Mouse (Mus musculus): ENCODE measurements around the gene Rasal1. TPM values are rescaled to one million over a fixed set of nuclear protein-coding genes. Genes with fewer than 3 reads are reported as not detected.

The Rasal1 gene
- polyA plus RNA-seq, 1 experiment from 2014 or later: not detected

- Histone ChIP-seq H3K36me3 (ENCODE audit: inconsistent target) (no peaks in the 10 kb centered on the region), H3K79me2 (ENCODE audit: inconsistent target) (no peaks in the 10 kb centered on the region), H3K4me3 (ENCODE audit: inconsistent target) (no peak overlapping the region), H3K27ac (no peak overlapping the region)
- WGBS (ENCODE audit: missing documents): 55% methylated on average over 6 of the region's 6 CpGs
These were observed 55.8 kb downstream of the Rasal1 start for GRCm38 (mm10) chr5:120704421-120704820.

- H3K4me3 ChIP-seq (ENCODE audit: inconsistent target): no peak overlapping the region
- no peak overlapping the region for H3K27ac ChIP-seq
These were observed 57.9 kb downstream of the Rasal1 start for GRCm38 (mm10) chr5:120706541-120706940.

GRCm38 (mm10) chr5:120706976-120707375 lies 58.4 kb downstream of the Rasal1 start:
- H3K79me2 ChIP-seq (ENCODE audit: inconsistent target): no peaks in the 10 kb centered on the region
- no peaks in the 10 kb centered on the region for H3K36me3 ChIP-seq (ENCODE audit: inconsistent target)
- no peak overlapping the region for H3K4me3 ChIP-seq (ENCODE audit: inconsistent target)
- 65% methylated on average over 13 of the region's 13 CpGs for WGBS (ENCODE audit: missing documents)
- H3K27ac ChIP-seq: no peak overlapping the region

More at GRCm38 (mm10) chr5:120706541-120706940, 57.9 kb downstream of the Rasal1 start:
- Histone ChIP-seq H3K36me3 (ENCODE audit: inconsistent target) (no peaks in the 10 kb centered on the region), H3K79me2 (ENCODE audit: inconsistent target) (no peaks in the 10 kb centered on the region)
- WGBS (ENCODE audit: missing documents): 7% methylated on average over 14 of the region's 16 CpGs

GRCm38 (mm10) chr5:120710161-120710825 lies 61.7 kb downstream of the Rasal1 start:
- no peak overlapping the region for H3K4me3 ChIP-seq (ENCODE audit: inconsistent target)
- H3K27ac ChIP-seq: no peak overlapping the region
- H3K79me2 ChIP-seq (ENCODE audit: inconsistent target): no peaks in the 10 kb centered on the region
- WGBS (ENCODE audit: missing documents): 13% methylated on average over 40 of the region's 40 CpGs
- H3K36me3 ChIP-seq (ENCODE audit: inconsistent target): no peaks in the 10 kb centered on the region

GRCm38 (mm10) chr5:120710826-120711248 lies 62.2 kb downstream of the Rasal1 start:
- Histone ChIP-seq H3K4me3 (ENCODE audit: inconsistent target) (no peak overlapping the region), H3K27ac (no peak overlapping the region), H3K79me2 (ENCODE audit: inconsistent target) (no peaks in the 10 kb centered on the region), H3K36me3 (ENCODE audit: inconsistent target) (no peaks in the 10 kb centered on the region)
- 4% methylated on average over 28 of the region's 34 CpGs for WGBS (ENCODE audit: missing documents)

- Histone ChIP-seq H3K4me3 (ENCODE audit: inconsistent target) (no peak overlapping the region), H3K79me2 (ENCODE audit: inconsistent target) (no peaks in the 10 kb centered on the region), H3K36me3 (ENCODE audit: inconsistent target) (no peaks in the 10 kb centered on the region), H3K27ac (no peak overlapping the region)
- WGBS (ENCODE audit: missing documents): under 1% methylated on average over 43 of the region's 43 CpGs
These were observed 62.8 kb downstream of the Rasal1 start for GRCm38 (mm10) chr5:120711416-120711815.

- Histone ChIP-seq H3K27ac (no peak within 1 kb of the TSS), H3K79me2 (ENCODE audit: inconsistent target) (no peaks in the 10 kb centered on the region), H3K36me3 (ENCODE audit: inconsistent target) (no peaks in the 10 kb centered on the region), H3K4me3 (ENCODE audit: inconsistent target) (no peak within 1 kb of the TSS)
- 48% methylated on average over 3 of the region's 3 CpGs for WGBS (ENCODE audit: missing documents)
These were observed 63.2 kb downstream of the Rasal1 start, which contains the start of gene Dtx1 for GRCm38 (mm10) chr5:120711827-120712226. Dtx1 (minus strand) TSS chr5:120711927.

GRCm38 (mm10) chr5:120712721-120713120 lies 64.1 kb downstream of the Rasal1 start:
- Histone ChIP-seq H3K36me3 (ENCODE audit: inconsistent target) (no peaks in the 10 kb centered on the region), H3K27ac (no peak overlapping the region), H3K79me2 (ENCODE audit: inconsistent target) (no peaks in the 10 kb centered on the region), H3K4me3 (ENCODE audit: inconsistent target) (no peak overlapping the region)
- 91% methylated on average over 8 of the region's 8 CpGs for WGBS (ENCODE audit: missing documents)

GRCm38 (mm10) chr5:120714314-120714713 lies 65.7 kb downstream of the Rasal1 start:
- no peaks in the 10 kb centered on the region for H3K79me2 ChIP-seq (ENCODE audit: inconsistent target)
- H3K4me3 ChIP-seq (ENCODE audit: inconsistent target): no peak overlapping the region
- H3K27ac ChIP-seq: no peak overlapping the region
- no peaks in the 10 kb centered on the region for H3K36me3 ChIP-seq (ENCODE audit: inconsistent target)
- 5% methylated on average over 16 of the region's 16 CpGs for WGBS (ENCODE audit: missing documents)

- WGBS (ENCODE audit: missing documents): 75% methylated on average over 10 of the region's 10 CpGs
- Histone ChIP-seq H3K36me3 (ENCODE audit: inconsistent target) (no peaks in the 10 kb centered on the region), H3K27ac (no peak overlapping the region), H3K79me2 (ENCODE audit: inconsistent target) (no peaks in the 10 kb centered on the region), H3K4me3 (ENCODE audit: inconsistent target) (no peak overlapping the region)
These were observed 68.5 kb downstream of the Rasal1 start for GRCm38 (mm10) chr5:120717136-120717535.

- WGBS (ENCODE audit: missing documents): 70% methylated on average over 13 of the region's 15 CpGs
- H3K79me2 ChIP-seq (ENCODE audit: inconsistent target): no peaks in the 10 kb centered on the region
These were observed 70.2 kb downstream of the Rasal1 start for GRCm38 (mm10) chr5:120718600-120719378.

GRCm38 (mm10) chr5:120721005-120721404 lies 72.4 kb downstream of the Rasal1 start:
- WGBS (ENCODE audit: missing documents): 47% methylated on average over 7 of the region's 7 CpGs
- no peak overlapping the region for H3K4me3 ChIP-seq (ENCODE audit: inconsistent target)
- no peaks in the 10 kb centered on the region for H3K36me3 ChIP-seq (ENCODE audit: inconsistent target)
- no peak overlapping the region for H3K27ac ChIP-seq
- H3K79me2 ChIP-seq (ENCODE audit: inconsistent target): no peaks in the 10 kb centered on the region

More at GRCm38 (mm10) chr5:120718600-120719378, 70.2 kb downstream of the Rasal1 start:
- no peaks in the 10 kb centered on the region for H3K36me3 ChIP-seq (ENCODE audit: inconsistent target)
- H3K27ac ChIP-seq: no peak overlapping the region
- no peak overlapping the region for H3K4me3 ChIP-seq (ENCODE audit: inconsistent target)

- H3K4me3 ChIP-seq (ENCODE audit: inconsistent target): no peak overlapping the region
- WGBS (ENCODE audit: missing documents): 60% methylated on average over 12 of the region's 12 CpGs
- H3K27ac ChIP-seq: no peak overlapping the region
- H3K79me2 ChIP-seq (ENCODE audit: inconsistent target): no peaks in the 10 kb centered on the region
- peaks cover 7% of the 10 kb centered on the region; the same call in 1 of the 2 replicates for H3K36me3 ChIP-seq (ENCODE audit: inconsistent target)
These were observed 77.3 kb downstream of the Rasal1 start for GRCm38 (mm10) chr5:120725811-120726455.

Data from macrophage (primary cell).